Mouse (Mus musculus): Measurements from ENCODE around the gene Fn3krp.

GRCm38 (mm10) chr11:121437236-121437635, 16.0 kb downstream of the Fn3krp start:
- TF ChIP-seq SRF (IDR thresholded peaks at IDR 0.05; ENCODE audit: control insufficient read depth, insufficient read length, low read depth), result no peak
- no peak for TF ChIP-seq USF1 (IDR thresholded peaks at IDR 0.05; ENCODE audit: low read depth)
- TF ChIP-seq TCF12 (IDR thresholded peaks at IDR 0.05; ENCODE audit: insufficient read depth, poor library complexity, severe bottlenecking), result no peak
- TF ChIP-seq E2F4 (IDR thresholded peaks at IDR 0.05; ENCODE audit: insufficient read depth), result no peak

Data from myocyte (in vitro differentiated cells).